22 mouse cellular contexts compared by ENCODE assay signal in genomic region chr2:160641176-160641575, GRCm38 (mm10).
"Had no signal": no experiment of that assay in that cellular context is flagged by ENCODE, and none has a peak within 500 bp of the region (broad histone marks: within the 10 kb centered on the region; RNA-seq: fewer than 3 reads in every experiment).

No protein-coding gene starts in this region.

- H3K4me1 ChIP-seq: hindbrain, embryonic 15.5 days; limb, embryonic 15.5 days had no signal

- ATAC-seq: forebrain, postnatal 0 days; hindbrain, postnatal 0 days; intestine, embryonic 16.5 days; liver, embryonic 12.5 days had no signal

- H3K27ac ChIP-seq: heart, adult 2 months; hindbrain, embryonic 13.5 days; hindbrain, embryonic 15.5 days; hindbrain, postnatal 0 days; kidney, embryonic 15.5 days; limb, embryonic 13.5 days; limb, embryonic 15.5 days; liver, embryonic 12.5 days; liver, embryonic 14.5 days had no signal

- H3K4me3 ChIP-seq: heart, adult 2 months; heart, embryonic 12.5 days; hindbrain, embryonic 13.5 days; hindbrain, embryonic 15.5 days; kidney, embryonic 15.5 days; limb, embryonic 13.5 days; limb, embryonic 15.5 days; liver, embryonic 12.5 days had no signal

- H3K4me2 ChIP-seq: heart, embryonic 12.5 days; hindbrain, embryonic 13.5 days; hindbrain, embryonic 15.5 days; kidney, embryonic 15.5 days; limb, embryonic 13.5 days; limb, embryonic 15.5 days; liver, embryonic 12.5 days had no signal

- H3K27me3 ChIP-seq: heart, embryonic 12.5 days; hindbrain, embryonic 13.5 days; hindbrain, embryonic 15.5 days; kidney, embryonic 15.5 days; limb, embryonic 13.5 days; limb, embryonic 15.5 days had no signal

- H3K9me3 ChIP-seq: hindbrain, embryonic 13.5 days; hindbrain, embryonic 15.5 days; kidney, embryonic 15.5 days; limb, embryonic 13.5 days; limb, embryonic 15.5 days had no signal

- DNase-seq: forebrain, postnatal 0 days; gastrocnemius, postnatal 14 days; gastrocnemius, postnatal 36 days; heart, adult 11 months; heart, adult 2 months; heart, postnatal 10 days; heart, postnatal 36 days; kidney, adult 18-20 months; layer of hippocampus, adult 9-11 months; layer of hippocampus, postnatal 36 days; left cerebral cortex, postnatal 4 days; lung, adult 18-20 months had no signal

- H3K9ac ChIP-seq: forebrain, postnatal 0 days; heart, embryonic 12.5 days; hindbrain, embryonic 13.5 days; hindbrain, embryonic 15.5 days; kidney, embryonic 15.5 days; limb, embryonic 13.5 days; limb, embryonic 15.5 days; liver, embryonic 12.5 days; liver, embryonic 14.5 days had no signal

- H3K36me3 ChIP-seq: heart, embryonic 12.5 days; hindbrain, embryonic 13.5 days; hindbrain, embryonic 15.5 days; kidney, embryonic 15.5 days; limb, embryonic 13.5 days; limb, embryonic 15.5 days; liver, embryonic 12.5 days had no signal
